Mouse (Mus musculus): ENCODE measurements around the gene Spata17. TPM values are rescaled to one million over a fixed set of nuclear protein-coding genes. Genes with fewer than 3 reads are reported as not detected.

The Spata17 gene
- total and polyA plus RNA-seq, 3 experiments = 0.24 TPM; not detected in 2

GRCm38 (mm10) chr1:187077352-187077751, 137.9 kb downstream of the Spata17 start:
- in situ Hi-C loops (cut with MboI; ENCODE audit: low pct_ligation_motif_present, low pct_unique_long_range_greater_than_20kb, low sequenced_read_pairs) (no loop called here), dilution Hi-C loops (cut with MboI; ENCODE audit: extremely low pct_ligation_motif_present, extremely low pct_unique_long_range_greater_than_20kb, low sequenced_read_pairs) (no loop called here)
- H3K79me2 ChIP-seq (replicated peaks; ENCODE audit: control insufficient read depth, extremely low read depth, insufficient read depth, poor library complexity, severe bottlenecking) = no peaks in the 10 kb centered on the region
- H3K4me1 ChIP-seq (ENCODE audit: control insufficient read depth in 1 of 2, insufficient read depth in 2 of 2) = no peaks in the 10 kb centered on the region
- no peak overlapping the region for H3K27ac ChIP-seq (ENCODE audit: insufficient read depth, low read depth)
- no peaks in the 10 kb centered on the region for H3K27me3 ChIP-seq (replicated peaks)
- no peak overlapping the region for H3K4me2 ChIP-seq (ENCODE audit: insufficient read depth, low read depth, poor library complexity, severe bottlenecking)
- no peak overlapping the region for H3K4me3 ChIP-seq (replicated peaks in 1 of 3; ENCODE audit: low read depth in 2 of 3, low read length in 2 of 3, poor library complexity in 1 of 3)
- no peak overlapping the region for H3K9ac ChIP-seq (ENCODE audit: insufficient read depth, low read depth)
- DNase-seq (ENCODE audit: extremely low read depth) = no peak
- TF ChIP-seq MAFK (IDR thresholded peaks at IDR 0.05; ENCODE audit: insufficient replicate concordance, low read length) (no peak), JUND (conservative IDR thresholded peaks at IDR 0.05; ENCODE audit: low read depth, low read length) (no peak)
- no peaks in the 10 kb centered on the region for H3K36me3 ChIP-seq (replicated peaks in 1 of 2; ENCODE audit: control insufficient read depth in 1 of 2, insufficient read depth in 1 of 2, low read length in 1 of 2)
- peaks cover 3% of the 10 kb centered on the region for H3K9me3 ChIP-seq (replicated peaks; ENCODE audit: low read length)

DNA sequence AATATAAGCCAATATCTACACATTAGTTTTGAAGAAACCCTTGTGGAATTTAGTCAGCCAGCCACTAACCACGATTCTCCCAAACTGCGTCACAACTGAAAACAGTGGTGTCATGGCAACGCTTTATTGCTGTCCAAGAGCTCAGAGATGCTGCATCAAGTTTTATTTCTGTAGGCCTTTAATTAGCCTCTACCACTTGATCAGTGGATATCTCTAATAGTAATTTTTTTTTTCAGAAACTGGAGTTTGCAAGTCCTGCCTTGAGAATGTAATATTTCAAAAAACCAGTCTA, 138.3 kb downstream of the Spata17 start:
- H3K36me3 ChIP-seq (replicated peaks in 1 of 2; ENCODE audit: control insufficient read depth in 1 of 2, insufficient read depth in 1 of 2, low read length in 1 of 2) = no peaks in the 10 kb centered on the region
- peaks cover 3% of the 10 kb centered on the region for H3K9me3 ChIP-seq (replicated peaks; ENCODE audit: low read length)
- no peak overlapping the region for H3K4me3 ChIP-seq (replicated peaks in 1 of 3; ENCODE audit: low read depth in 2 of 3, low read length in 2 of 3, poor library complexity in 1 of 3)
- no peaks in the 10 kb centered on the region for H3K4me1 ChIP-seq (ENCODE audit: control insufficient read depth in 1 of 2, insufficient read depth in 2 of 2)
- H3K79me2 ChIP-seq (replicated peaks; ENCODE audit: control insufficient read depth, extremely low read depth, insufficient read depth, poor library complexity, severe bottlenecking) = no peaks in the 10 kb centered on the region
- H3K27ac ChIP-seq (ENCODE audit: insufficient read depth, low read depth) = no peak overlapping the region
- no peak overlapping the region for H3K4me2 ChIP-seq (ENCODE audit: insufficient read depth, low read depth, poor library complexity, severe bottlenecking)
- no peak for TF ChIP-seq MAZ (IDR thresholded peaks at IDR 0.05; ENCODE audit: low read depth, low read length)
- TF ChIP-seq USF2 (conservative IDR thresholded peaks at IDR 0.05; ENCODE audit: low read depth, low read length) = no peak
- no peak for TF ChIP-seq JUND (conservative IDR thresholded peaks at IDR 0.05; ENCODE audit: low read depth, low read length)
- no peak for TF ChIP-seq ZMIZ1 (IDR thresholded peaks at IDR 0.05; ENCODE audit: low read depth, low read length)
- TF ChIP-seq EP300 (IDR thresholded peaks at IDR 0.05; ENCODE audit: low read length) = no peak
- TF ChIP-seq ETS1 (conservative IDR thresholded peaks at IDR 0.05; ENCODE audit: low read depth, low read length) = no peak
- TF ChIP-seq PAX5 (IDR thresholded peaks at IDR 0.05; ENCODE audit: low read length) = no peak
- no peak for TF ChIP-seq IRF4 (IDR thresholded peaks at IDR 0.05; ENCODE audit: low read depth, low read length)
- no peak for TF ChIP-seq NRF1 (IDR thresholded peaks at IDR 0.05; ENCODE audit: low read depth, low read length)
- no peak for TF ChIP-seq ELF1 (IDR thresholded peaks at IDR 0.05; ENCODE audit: low read depth, low read length)
- TF ChIP-seq CHD2 (IDR thresholded peaks at IDR 0.05; ENCODE audit: low read length) = no peak
- no peak for TF ChIP-seq SMC3 (IDR thresholded peaks at IDR 0.05; ENCODE audit: low read depth, low read length)
- TF ChIP-seq CTCF (conservative IDR thresholded peaks at IDR 0.05 in 1 of 2, IDR thresholded peaks at IDR 0.05 in 1 of 2; ENCODE audit: low read depth in 2 of 2, low read length in 2 of 2) = no peak
- no peak for TF ChIP-seq ZC3H11A (IDR thresholded peaks at IDR 0.05; ENCODE audit: low read depth, low read length)
- no peak for TF ChIP-seq UBTF (IDR thresholded peaks at IDR 0.05; ENCODE audit: low read depth, low read length)
- no peak for TF ChIP-seq ZKSCAN1 (IDR thresholded peaks at IDR 0.05; ENCODE audit: borderline replicate concordance, low read depth, low read length)
- no peak for TF ChIP-seq MYC (IDR thresholded peaks at IDR 0.05; ENCODE audit: low read depth, low read length)
- TF ChIP-seq JUN (IDR thresholded peaks at IDR 0.05; ENCODE audit: insufficient read depth, low read depth, low read length) = no peak
- H3K9ac ChIP-seq (ENCODE audit: insufficient read depth, low read depth) = no peak overlapping the region
- dilution Hi-C loops (cut with MboI; ENCODE audit: extremely low pct_ligation_motif_present, extremely low pct_unique_long_range_greater_than_20kb, low sequenced_read_pairs) (no loop called here), in situ Hi-C loops (cut with MboI; ENCODE audit: low pct_ligation_motif_present, low pct_unique_long_range_greater_than_20kb, low sequenced_read_pairs) (no loop called here)
- no peak for DNase-seq (ENCODE audit: extremely low read depth)
- H3K27me3 ChIP-seq (replicated peaks) = no peaks in the 10 kb centered on the region

Data from CH12.LX (cell line).